9 mouse cellular contexts compared by ENCODE assay signal in the genomic region with DNA sequence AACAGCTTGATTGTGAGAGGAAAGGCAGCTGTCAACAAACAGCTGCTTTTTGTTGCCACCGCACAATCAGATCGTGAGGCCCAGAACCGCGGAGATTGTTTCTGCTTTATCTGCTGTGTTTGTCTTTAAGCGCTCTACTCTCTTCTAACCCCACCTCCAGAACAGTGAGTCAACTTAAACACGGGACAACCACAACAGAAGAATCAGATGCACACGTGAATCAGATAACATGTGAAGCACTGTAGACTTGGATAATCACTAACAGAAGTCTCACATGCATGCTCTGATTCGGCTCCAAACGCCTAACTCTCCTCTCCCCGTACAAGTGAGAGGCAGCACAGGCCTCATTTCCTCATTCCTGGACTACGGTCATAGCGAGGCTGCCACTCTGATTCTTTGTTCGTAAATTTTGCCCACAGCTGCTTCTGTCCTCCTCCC.
DNase-seq lines count a peak whose midpoint lies in the region.
"Had no signal": no experiment of that assay in that cellular context is flagged by ENCODE, and none has a peak within 500 bp of the region (broad histone marks: within the 10 kb centered on the region; RNA-seq: fewer than 3 reads in every experiment).

No protein-coding gene starts in this region.

- peak; percentile 24 for DNase-seq in urinary bladder, adult 2 months (ENCODE audit: low spot score)
- no peak for DNase-seq in urinary bladder, postnatal 10 days (ENCODE audit: low spot score)
- DNase-seq in heart, adult 8-10 months (ENCODE audit: low spot score): peak; percentile 7
- DNase-seq in kidney, postnatal 25 days: peak; percentile 13 to 34
- DNase-seq in yolk sac, embryonic 10.5 days (ENCODE audit: low spot score): peak; percentile 25
- DNase-seq in left cerebral cortex, postnatal 10 days (ENCODE audit: extremely low spot score in 1 of 2, low spot score in 2 of 2): no peak
- no peak for DNase-seq in spleen, postnatal 4 days (ENCODE audit: low spot score in 2 of 2)
- no peak for DNase-seq in gastrocnemius, postnatal 10 days
- DNase-seq: gastrocnemius, postnatal 36 days had no signal

- intact Hi-C loops in left cerebral cortex, postnatal 10 days (cut with DNase I): no loop called here

Comparison
In these comparisons a context has a peak if more than half of its experiments do, and no peak if none do; other contexts are left out.
1. DNase-seq: peak in urinary bladder, adult 2 months (single experiment), heart, adult 8-10 months (single experiment), kidney, postnatal 25 days (2 of 2) and yolk sac, embryonic 10.5 days (single experiment); none in urinary bladder, postnatal 10 days (single experiment), left cerebral cortex, postnatal 10 days (0 of 2), spleen, postnatal 4 days (0 of 2) and gastrocnemius, postnatal 10 days (single experiment).